Mouse (Mus musculus): Measurements from ENCODE around the gene Col5a1. TPM values are rescaled to one million over a fixed set of nuclear protein-coding genes. Genes with fewer than 3 reads are reported as not detected.

Gene Col5a1
- polyA plus RNA-seq, 1 experiment from 2014 or later, result 11.1 TPM

GRCm38 (mm10) chr2:28037505-28038390 is 151.5 kb downstream of the Col5a1 start:
- H3K27me3 ChIP-seq (ENCODE audit: poor library complexity, severe bottlenecking), result no peaks in the 10 kb centered on the region
- H3K4me1 ChIP-seq, result 0 out of 2 replicates have a peak, but pooled peaks cover 4% of the 10 kb centered on the region
- no peak for DNase-seq (ENCODE audit: extremely low spot score, low spot score)
- H3K27ac ChIP-seq, result no peak overlapping the region
- 92% methylated on average over 12 of the region's 12 CpGs for WGBS
- no peaks in the 10 kb centered on the region for H3K9me3 ChIP-seq
- no peak overlapping the region for H3K4me3 ChIP-seq
- H3K36me3 ChIP-seq (replicated peaks), result peaks cover 7% of the 10 kb centered on the region

GRCm38 (mm10) chr2:28038391-28039096 is 152.3 kb downstream of the Col5a1 start:
- Histone ChIP-seq H3K36me3 (replicated peaks) (peaks cover 7% of the 10 kb centered on the region), H3K9me3 (no peaks in the 10 kb centered on the region), H3K27ac (no peak overlapping the region), H3K27me3 (ENCODE audit: poor library complexity, severe bottlenecking) (no peaks in the 10 kb centered on the region), H3K4me3 (no peak overlapping the region), H3K4me1 (0 out of 2 replicates have a peak, but pooled peaks cover 4% of the 10 kb centered on the region)
- no peak for DNase-seq (ENCODE audit: extremely low spot score, low spot score)
- 86% methylated on average over 14 of the region's 14 CpGs for WGBS

- WGBS, result 98% methylated on average over 10 of the region's 10 CpGs
- Histone ChIP-seq H3K4me3 (no peak overlapping the region), H3K9me3 (no peaks in the 10 kb centered on the region), H3K36me3 (replicated peaks) (peaks cover 7% of the 10 kb centered on the region), H3K27ac (no peak overlapping the region), H3K4me1 (no peaks in the 10 kb centered on the region), H3K27me3 (ENCODE audit: poor library complexity, severe bottlenecking) (no peaks in the 10 kb centered on the region)
- DNase-seq (ENCODE audit: extremely low spot score, low spot score), result no peak
These were observed 153.6 kb downstream of the Col5a1 start for GRCm38 (mm10) chr2:28039647-28040325.

GRCm38 (mm10) chr2:28040466-28040865 is 154.2 kb downstream of the Col5a1 start:
- DNase-seq (ENCODE audit: extremely low spot score, low spot score), result no peak
- peaks cover 7% of the 10 kb centered on the region for H3K36me3 ChIP-seq (replicated peaks)
- H3K9me3 ChIP-seq, result no peaks in the 10 kb centered on the region
- 93% methylated on average over 1 of the region's 1 CpGs for WGBS
- no peaks in the 10 kb centered on the region for H3K4me1 ChIP-seq
- no peaks in the 10 kb centered on the region for H3K27me3 ChIP-seq (ENCODE audit: poor library complexity, severe bottlenecking)
- H3K4me3 ChIP-seq, result no peak overlapping the region
- H3K27ac ChIP-seq, result no peak overlapping the region

GRCm38 (mm10) chr2:28044920-28045598 is 158.8 kb downstream of the Col5a1 start:
- H3K4me3 ChIP-seq, result no peak overlapping the region
- no peak overlapping the region for H3K27ac ChIP-seq
- H3K36me3 ChIP-seq (replicated peaks), result no peaks in the 10 kb centered on the region
- H3K4me1 ChIP-seq, result no peaks in the 10 kb centered on the region
- H3K9me3 ChIP-seq, result no peaks in the 10 kb centered on the region
- DNase-seq (ENCODE audit: extremely low spot score, low spot score), result no peak
- 87% methylated on average over 9 of the region's 9 CpGs for WGBS
- no peaks in the 10 kb centered on the region for H3K27me3 ChIP-seq (ENCODE audit: poor library complexity, severe bottlenecking)

GRCm38 (mm10) chr2:28046311-28046710 is 160.1 kb downstream of the Col5a1 start:
- Histone ChIP-seq H3K36me3 (replicated peaks) (no peaks in the 10 kb centered on the region), H3K9me3 (no peaks in the 10 kb centered on the region), H3K4me3 (no peak overlapping the region), H3K27ac (no peak overlapping the region), H3K27me3 (ENCODE audit: poor library complexity, severe bottlenecking) (no peaks in the 10 kb centered on the region), H3K4me1 (no peaks in the 10 kb centered on the region)
- DNase-seq (ENCODE audit: extremely low spot score, low spot score), result no peak
- 76% methylated on average over 6 of the region's 6 CpGs for WGBS

GRCm38 (mm10) chr2:28047092-28047491 is 160.9 kb downstream of the Col5a1 start:
- 82% methylated on average over 7 of the region's 7 CpGs for WGBS
- Histone ChIP-seq H3K9me3 (no peaks in the 10 kb centered on the region), H3K36me3 (replicated peaks) (no peaks in the 10 kb centered on the region), H3K4me3 (no peak overlapping the region), H3K27ac (no peak overlapping the region), H3K27me3 (ENCODE audit: poor library complexity, severe bottlenecking) (no peaks in the 10 kb centered on the region), H3K4me1 (no peaks in the 10 kb centered on the region)
- DNase-seq (ENCODE audit: extremely low spot score, low spot score), result no peak

- H3K36me3 ChIP-seq (replicated peaks), result no peaks in the 10 kb centered on the region
- H3K27me3 ChIP-seq (ENCODE audit: poor library complexity, severe bottlenecking), result no peaks in the 10 kb centered on the region
- DNase-seq (ENCODE audit: extremely low spot score, low spot score), result no peak
- WGBS, result 100% methylated on average over 1 of the region's 1 CpGs
- H3K4me3 ChIP-seq, result no peak overlapping the region
- no peak overlapping the region for H3K27ac ChIP-seq
- H3K9me3 ChIP-seq, result no peaks in the 10 kb centered on the region
- H3K4me1 ChIP-seq, result no peaks in the 10 kb centered on the region
These were observed 173.7 kb downstream of the Col5a1 start for GRCm38 (mm10) chr2:28059922-28060321.

GRCm38 (mm10) chr2:28063711-28064338 is 177.6 kb downstream of the Col5a1 start:
- no peak overlapping the region for H3K4me3 ChIP-seq
- H3K27me3 ChIP-seq (ENCODE audit: poor library complexity, severe bottlenecking), result no peaks in the 10 kb centered on the region
- H3K36me3 ChIP-seq (replicated peaks), result no peaks in the 10 kb centered on the region
- WGBS, result 92% methylated on average over 4 of the region's 4 CpGs
- H3K9me3 ChIP-seq, result no peaks in the 10 kb centered on the region
- DNase-seq (ENCODE audit: extremely low spot score, low spot score), result no peak
- peak overlapping the region; percentile 63 for H3K27ac ChIP-seq
- H3K4me1 ChIP-seq, result 0 out of 2 replicates have a peak, but pooled peaks cover 3% of the 10 kb centered on the region

GRCm38 (mm10) chr2:28064339-28065080 is 178.3 kb downstream of the Col5a1 start:
- WGBS, result 89% methylated on average over 7 of the region's 7 CpGs
- Histone ChIP-seq H3K36me3 (replicated peaks) (no peaks in the 10 kb centered on the region), H3K27ac (0 out of 2 replicates have a peak overlapping the region, but pooled peaks have one; percentile 3)

GRCm38 (mm10) chr2:28065081-28065651 is 178.9 kb downstream of the Col5a1 start:
- Histone ChIP-seq H3K4me3 (no peak overlapping the region), H3K9me3 (no peaks in the 10 kb centered on the region), H3K27ac (0 out of 2 replicates have a peak overlapping the region, but pooled peaks have one; percentile 3), H3K4me1 (0 out of 2 replicates have a peak, but pooled peaks cover 3% of the 10 kb centered on the region), H3K27me3 (ENCODE audit: poor library complexity, severe bottlenecking) (no peaks in the 10 kb centered on the region), H3K36me3 (replicated peaks) (no peaks in the 10 kb centered on the region)
- 87% methylated on average over 5 of the region's 5 CpGs for WGBS
- no peak for DNase-seq (ENCODE audit: extremely low spot score, low spot score)

More at GRCm38 (mm10) chr2:28064339-28065080, 178.3 kb downstream of the Col5a1 start:
- Histone ChIP-seq H3K4me3 (no peak overlapping the region), H3K27me3 (ENCODE audit: poor library complexity, severe bottlenecking) (no peaks in the 10 kb centered on the region), H3K9me3 (no peaks in the 10 kb centered on the region), H3K4me1 (0 out of 2 replicates have a peak, but pooled peaks cover 3% of the 10 kb centered on the region)
- DNase-seq (ENCODE audit: extremely low spot score, low spot score), result no peak

Measured in forebrain, embryonic 10.5 days (tissue).